Mouse (Mus musculus) midbrain, embryonic 15.5 days (tissue): ENCODE data around the gene Rtn4. TPM values are rescaled to one million over a fixed set of nuclear protein-coding genes. Genes with fewer than 3 reads are reported as not detected.

Experiments
- ATAC-seq: fragments of 200-750 bp; cut with Nextera tagmentation; replicated peaks from 2 replicates; pipeline ENCODE4 v1.8.0; 2017; ENCODE audit warnings: moderate TSS enrichment
- H3K27ac ChIP-seq: fragments of 300-500 bp; sonication (generic); 2 replicates; pipeline ENCODE4 v1.5.1; 2015; ENCODE audit warnings: mild to moderate bottlenecking, inconsistent platforms
- H3K27me3 ChIP-seq: fragments of 300-500 bp; sonication (generic); replicated peaks from 2 replicates; pipeline ENCODE4 v1.6.1; 2015; ENCODE audit warnings: inconsistent platforms
- H3K36me3 ChIP-seq: fragments of 300-500 bp; sonication (generic); replicated peaks from 2 replicates; pipeline ENCODE4 v1.6.1; 2015; ENCODE audit warnings: inconsistent platforms
- H3K4me1 ChIP-seq: fragments of 300-500 bp; sonication (generic); 2 replicates; pipeline ENCODE4 v1.6.1; 2015; ENCODE audit warnings: inconsistent platforms
- H3K4me2 ChIP-seq: fragments of 300-500 bp; sonication (generic); 2 replicates; pipeline ENCODE4 v1.6.1; 2015; ENCODE audit warnings: inconsistent platforms, mild to moderate bottlenecking, moderate library complexity
- H3K4me3 ChIP-seq: fragments of 300-500 bp; sonication (generic); 2 replicates; pipeline ENCODE4 v1.5.1; 2015; ENCODE audit warnings: mild to moderate bottlenecking, inconsistent platforms
- H3K9ac ChIP-seq: fragments of 300-500 bp; sonication (generic); 2 replicates; pipeline ENCODE4 v1.6.1; 2015; ENCODE audit warnings: mild to moderate bottlenecking, inconsistent platforms
- H3K9me3 ChIP-seq: fragments of 300-500 bp; sonication (generic); 2 replicates; pipeline ENCODE4 v1.6.1; 2016; ENCODE audit warnings: inconsistent platforms
- WGBS: fragments of 180-500 bp; shearing (Covaris S2); methylation state at CpG from one replicate; pipeline ENCODE4 v1.1.7; 2015; ENCODE audit warnings: mixed read lengths; 5-methylcytosine and 5-hydroxymethylcytosine counted together
- polyA plus RNA-seq: library from polyadenylated mRNA; unstranded; fragments of >200 nt; fragmentation: Nextera tagmentation; extraction: Ambion mirVana; gene quantifications from 2 replicates; pipeline ENCODE4 v1.2.1, GENCODE M21; 2015

Gene Rtn4
- polyA plus RNA-seq, 1 experiment from 2014 or later = 128 TPM

DNA sequence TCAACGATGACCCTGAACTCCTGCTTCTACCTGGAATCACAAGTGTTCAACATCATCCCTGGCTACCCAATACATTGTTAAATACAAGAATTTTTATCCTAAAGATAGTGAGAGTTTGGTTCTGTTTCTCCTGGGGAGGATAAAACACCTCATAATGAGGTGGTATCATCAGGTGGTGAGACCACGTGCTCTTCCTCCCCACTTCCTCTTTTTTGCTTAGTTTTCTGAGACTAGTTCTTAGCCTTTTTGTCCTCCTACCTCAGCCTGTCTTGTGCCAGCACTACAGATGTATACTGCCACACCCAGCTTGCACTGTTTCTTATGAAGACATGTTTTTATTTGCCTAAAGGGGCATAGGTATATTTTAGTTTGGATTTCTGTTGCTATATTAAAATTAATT lies 6.6 kb upstream of the Rtn4 start:
- Histone ChIP-seq H3K9me3 (no peaks in the 10 kb centered on the region), H3K4me2 (no peak overlapping the region), H3K27ac (no peak overlapping the region), H3K4me3 (no peak overlapping the region), H3K27me3 (no peaks in the 10 kb centered on the region), H3K36me3 (no peaks in the 10 kb centered on the region), H3K9ac (no peak overlapping the region), H3K4me1 (no peaks in the 10 kb centered on the region)
- no peak for ATAC-seq
- WGBS = 91% methylated on average over 2 of the region's 2 CpGs

- Histone ChIP-seq H3K27me3 (no peaks in the 10 kb centered on the region), H3K9me3 (no peaks in the 10 kb centered on the region), H3K4me1 (peaks cover 11% of the 10 kb centered on the region), H3K4me3 (no peak overlapping the region), H3K27ac (no peak overlapping the region), H3K9ac (no peak overlapping the region), H3K4me2 (no peak overlapping the region), H3K36me3 (no peaks in the 10 kb centered on the region)
- 74% methylated on average over 1 of the region's 1 CpGs for WGBS
- ATAC-seq = no peak
Measured at GRCm38 (mm10) chr11:29691556-29691955, 1.2 kb upstream of the Rtn4 start.

GRCm38 (mm10) chr11:29692111-29692682 lies 550 bp upstream of the Rtn4 start:
- WGBS = 29% methylated on average over 12 of the region's 12 CpGs

GRCm38 (mm10) chr11:29693576-29694410 lies 1.0 kb downstream of the Rtn4 start:
- WGBS = under 1% methylated on average over 52 of the region's 53 CpGs
- Histone ChIP-seq H3K27me3 (no peaks in the 10 kb centered on the region), H3K36me3 (no peaks in the 10 kb centered on the region), H3K4me1 (peaks cover 25% of the 10 kb centered on the region), H3K27ac (peak overlapping the region; percentile 99), H3K9ac (peak overlapping the region; percentile 98), H3K4me2 (peak overlapping the region; percentile 68), H3K9me3 (no peaks in the 10 kb centered on the region), H3K4me3 (peak overlapping the region; percentile 94)
- ATAC-seq = peak; percentile 90

More at GRCm38 (mm10) chr11:29692111-29692682, 550 bp upstream of the Rtn4 start:
- no peak overlapping the region for H3K27ac ChIP-seq
- H3K9ac ChIP-seq = no peak overlapping the region
- no peaks in the 10 kb centered on the region for H3K27me3 ChIP-seq
- peak overlapping the region; percentile 68; the same call in 1 of the 2 replicates for H3K4me2 ChIP-seq
- peaks cover 17% of the 10 kb centered on the region for H3K4me1 ChIP-seq
- peak overlapping the region; percentile 94 for H3K4me3 ChIP-seq
- H3K9me3 ChIP-seq = no peaks in the 10 kb centered on the region
- no peaks in the 10 kb centered on the region for H3K36me3 ChIP-seq
- no peak for ATAC-seq

GRCm38 (mm10) chr11:29694754-29695153 lies 2.0 kb downstream of the Rtn4 start:
- no peak for ATAC-seq
- Histone ChIP-seq H3K9ac (no peak overlapping the region), H3K27me3 (no peaks in the 10 kb centered on the region), H3K4me1 (peaks cover 26% of the 10 kb centered on the region), H3K4me2 (peak overlapping the region; percentile 68; the same call in 1 of the 2 replicates), H3K36me3 (no peaks in the 10 kb centered on the region), H3K9me3 (no peaks in the 10 kb centered on the region), H3K4me3 (no peak overlapping the region), H3K27ac (no peak overlapping the region)

GRCm38 (mm10) chr11:29702721-29703120 lies 10.0 kb downstream of the Rtn4 start:
- 67% methylated on average over 3 of the region's 3 CpGs for WGBS

GRCm38 (mm10) chr11:29705263-29705662 lies 12.5 kb downstream of the Rtn4 start:
- H3K4me2 ChIP-seq = no peak overlapping the region
- H3K27me3 ChIP-seq = no peaks in the 10 kb centered on the region
- peaks cover 10% of the 10 kb centered on the region for H3K4me1 ChIP-seq
- no peak for ATAC-seq
- no peak overlapping the region for H3K27ac ChIP-seq
- H3K36me3 ChIP-seq = peaks cover 24% of the 10 kb centered on the region
- no peak overlapping the region for H3K9ac ChIP-seq
- H3K9me3 ChIP-seq = no peaks in the 10 kb centered on the region
- no peak overlapping the region for H3K4me3 ChIP-seq

More at GRCm38 (mm10) chr11:29702721-29703120, 10.0 kb downstream of the Rtn4 start:
- H3K27ac ChIP-seq = no peak overlapping the region
- no peak overlapping the region for H3K9ac ChIP-seq
- H3K9me3 ChIP-seq = no peaks in the 10 kb centered on the region
- no peak overlapping the region for H3K4me2 ChIP-seq
- H3K4me3 ChIP-seq = no peak overlapping the region
- H3K36me3 ChIP-seq = peaks cover 11% of the 10 kb centered on the region
- no peaks in the 10 kb centered on the region for H3K27me3 ChIP-seq
- peaks cover 13% of the 10 kb centered on the region for H3K4me1 ChIP-seq
- no peak for ATAC-seq

GRCm38 (mm10) chr11:29706845-29707244 lies 14.1 kb downstream of the Rtn4 start:
- Histone ChIP-seq H3K9me3 (no peaks in the 10 kb centered on the region), H3K36me3 (peaks cover 24% of the 10 kb centered on the region), H3K9ac (no peak overlapping the region), H3K4me1 (peaks cover 10% of the 10 kb centered on the region), H3K4me3 (no peak overlapping the region), H3K4me2 (no peak overlapping the region), H3K27me3 (no peaks in the 10 kb centered on the region), H3K27ac (no peak overlapping the region)
- no peak for ATAC-seq
- WGBS = 90% methylated on average over 4 of the region's 4 CpGs

DNA sequence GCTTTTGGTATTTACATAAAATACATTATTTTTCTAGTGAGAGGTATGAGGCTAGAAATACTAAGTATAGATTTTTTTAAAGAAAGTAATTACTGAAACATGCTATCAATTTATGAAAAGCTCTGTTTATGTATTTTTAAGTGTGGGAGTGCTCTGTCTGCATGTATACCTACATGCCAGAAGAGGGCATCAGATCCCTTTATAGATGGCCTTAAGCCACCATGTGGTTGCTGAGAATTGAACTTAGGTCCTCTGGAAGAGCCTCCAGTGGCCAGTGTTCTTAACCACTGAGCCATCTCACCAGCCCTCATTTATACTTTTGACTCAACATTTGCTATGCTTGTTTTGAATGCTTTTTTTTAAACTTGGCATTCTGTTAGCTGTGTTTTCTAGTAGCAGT lies 16.8 kb downstream of the Rtn4 start:
- Histone ChIP-seq H3K36me3 (peaks cover 24% of the 10 kb centered on the region), H3K4me3 (no peak overlapping the region), H3K4me1 (peaks cover 3% of the 10 kb centered on the region; the same call in 1 of the 2 replicates), H3K9me3 (no peaks in the 10 kb centered on the region), H3K4me2 (no peak overlapping the region), H3K9ac (no peak overlapping the region), H3K27me3 (no peaks in the 10 kb centered on the region), H3K27ac (no peak overlapping the region)
- ATAC-seq = no peak

DNA sequence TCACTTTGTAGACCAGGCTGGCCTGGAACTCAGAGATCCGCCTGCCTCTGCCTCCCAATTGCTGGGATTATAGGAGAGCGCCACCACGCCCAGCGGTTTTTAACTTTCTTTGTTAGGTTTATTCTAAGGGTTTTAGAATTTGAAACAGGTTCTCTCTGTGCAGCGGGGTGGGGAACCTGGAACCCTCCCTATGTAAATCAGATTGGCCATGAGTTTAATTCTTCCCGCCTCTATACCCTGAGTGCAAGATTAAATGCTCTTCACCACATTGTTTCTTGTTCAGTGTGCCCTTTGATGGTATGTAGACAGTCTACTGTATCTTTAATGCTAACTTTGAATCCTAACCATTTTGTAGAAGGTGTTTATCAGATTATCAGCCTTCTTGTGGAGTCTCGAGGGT lies 21.4 kb downstream of the Rtn4 start:
- no peaks in the 10 kb centered on the region for H3K36me3 ChIP-seq
- H3K27me3 ChIP-seq = no peaks in the 10 kb centered on the region
- H3K4me2 ChIP-seq = no peak overlapping the region
- no peak overlapping the region for H3K27ac ChIP-seq
- peaks cover 7% of the 10 kb centered on the region for H3K4me1 ChIP-seq
- WGBS = 93% methylated on average over 7 of the region's 7 CpGs
- H3K9ac ChIP-seq = no peak overlapping the region
- no peaks in the 10 kb centered on the region for H3K9me3 ChIP-seq
- no peak for ATAC-seq
- no peak overlapping the region for H3K4me3 ChIP-seq

DNA sequence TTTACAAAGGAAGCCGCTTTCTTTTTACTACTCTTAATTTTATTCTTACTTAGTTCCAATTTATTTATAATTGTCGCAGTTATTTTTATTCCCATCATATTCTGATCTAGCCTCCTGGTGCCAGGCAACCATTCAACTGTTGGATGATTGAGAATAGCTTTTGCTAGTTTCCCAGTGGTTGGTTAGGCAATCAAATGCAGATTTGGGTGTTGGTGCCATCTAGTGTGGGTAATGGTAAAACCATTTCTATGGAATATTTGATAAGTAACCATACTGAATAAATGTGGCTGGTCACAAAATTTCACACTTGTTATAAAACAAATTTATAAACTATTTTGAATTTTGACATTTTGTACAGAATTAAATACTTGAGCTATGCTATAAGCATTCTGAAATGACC lies 22.0 kb downstream of the Rtn4 start:
- no peaks in the 10 kb centered on the region for H3K27me3 ChIP-seq
- H3K4me1 ChIP-seq = peaks cover 7% of the 10 kb centered on the region
- H3K4me3 ChIP-seq = no peak overlapping the region
- WGBS = 91% methylated on average over 2 of the region's 2 CpGs
- ATAC-seq = no peak
- no peak overlapping the region for H3K4me2 ChIP-seq
- no peaks in the 10 kb centered on the region for H3K36me3 ChIP-seq
- no peaks in the 10 kb centered on the region for H3K9me3 ChIP-seq
- no peak overlapping the region for H3K27ac ChIP-seq
- H3K9ac ChIP-seq = no peak overlapping the region

- no peak overlapping the region for H3K4me2 ChIP-seq
- no peaks in the 10 kb centered on the region for H3K36me3 ChIP-seq
- peaks cover 7% of the 10 kb centered on the region for H3K4me1 ChIP-seq
Measured at GRCm38 (mm10) chr11:29715499-29715898, 22.8 kb downstream of the Rtn4 start.

GRCm38 (mm10) chr11:29718541-29718940 lies 25.8 kb downstream of the Rtn4 start:
- Histone ChIP-seq H3K27ac (peak overlapping the region; percentile 29; the same call in 1 of the 2 replicates), H3K4me2 (no peak overlapping the region), H3K4me3 (no peak overlapping the region), H3K4me1 (peaks cover 12% of the 10 kb centered on the region), H3K27me3 (no peaks in the 10 kb centered on the region), H3K9ac (no peak overlapping the region), H3K9me3 (no peaks in the 10 kb centered on the region), H3K36me3 (no peaks in the 10 kb centered on the region)
- 43% methylated on average over 6 of the region's 6 CpGs for WGBS
- peak; percentile 72 for ATAC-seq

More at GRCm38 (mm10) chr11:29715499-29715898, 22.8 kb downstream of the Rtn4 start:
- 88% methylated on average over 3 of the region's 3 CpGs for WGBS
- Histone ChIP-seq H3K27ac (no peak overlapping the region), H3K9me3 (no peaks in the 10 kb centered on the region), H3K9ac (no peak overlapping the region), H3K4me3 (no peak overlapping the region), H3K27me3 (no peaks in the 10 kb centered on the region)
- no peak for ATAC-seq
